Mouse (Mus musculus) brain, embryonic 14.5 days (tissue): ENCODE results near the gene Dapp1.

Experiments used
- CTCF ChIP-seq: fragments of 200-500 bp; IDR thresholded peaks from 2 replicates; pipeline ENCODE4 v1.5.1; 2012; ENCODE audit warnings: inconsistent platforms, mild to moderate bottlenecking, moderate library complexity, borderline replicate concordance; ENCODE audit not compliant: insufficient read depth, insufficient read length; ENCODE audit errors: extremely low read depth
- POLR2A ChIP-seq: fragments of 200-500 bp; IDR thresholded peaks from 2 replicates; pipeline ENCODE4 v1.6.1; 2012; ENCODE audit warnings: mild to moderate bottlenecking, inconsistent platforms, borderline replicate concordance; ENCODE audit not compliant: poor library complexity, insufficient read depth, insufficient read length, severe bottlenecking; ENCODE audit errors: extremely low read depth

DNA sequence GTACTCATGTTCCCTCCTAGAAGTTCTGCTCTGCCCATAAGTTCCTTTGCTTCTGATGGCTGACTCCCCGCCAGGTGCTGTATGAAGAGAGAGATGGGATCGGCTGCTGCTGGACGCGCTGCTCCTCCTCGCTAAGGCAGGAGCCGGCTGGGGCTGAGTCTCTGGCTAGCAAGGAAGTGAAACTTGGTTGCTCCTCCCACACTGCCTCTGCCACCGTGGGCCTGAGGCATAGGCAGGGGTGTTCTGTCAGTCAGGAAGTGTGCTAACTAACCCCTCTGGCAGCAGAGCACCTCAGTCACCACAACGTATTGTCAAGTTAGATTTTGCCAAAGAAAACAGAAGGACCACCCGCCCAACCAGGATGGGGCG, at the start of gene Dapp1:
- TF ChIP-seq CTCF (no peak), POLR2A (no peak)
